Mouse (Mus musculus) midbrain, embryonic 11.5 days (tissue): ENCODE data around the gene Nrm. TPM values are rescaled to one million over a fixed set of nuclear protein-coding genes. Genes with fewer than 3 reads are reported as not detected.

Experiments used
- ATAC-seq: fragments of 200-750 bp; cut with Nextera tagmentation; 2 replicates; pipeline ENCODE4 v1.8.0; 2017; ENCODE audit warnings: moderate TSS enrichment, moderate library complexity; ENCODE audit not compliant: low FRiP score
- DNase-seq: peaks from one replicate; pipeline ENCODE4 v3.0.0; 2015; ENCODE audit warnings: low spot score; ENCODE audit errors: missing footprints
- H3K27ac ChIP-seq: fragments of 300-500 bp; sonication (generic); 2 replicates; pipeline ENCODE4 v1.5.1; 2014; ENCODE audit warnings: low read depth, low read length
- H3K27me3 ChIP-seq: fragments of 300-500 bp; sonication (generic); 2 replicates; pipeline ENCODE4 v1.6.1; 2014; ENCODE audit warnings: mild to moderate bottlenecking, low read length, moderate library complexity, mixed read lengths; ENCODE audit not compliant: control insufficient read depth, insufficient read depth
- H3K36me3 ChIP-seq: fragments of 300-500 bp; sonication (generic); 2 replicates; pipeline ENCODE4 v1.6.1; 2014; ENCODE audit warnings: mild to moderate bottlenecking, low read length, moderate library complexity, mixed read lengths; ENCODE audit not compliant: control insufficient read depth, insufficient read depth
- H3K4me1 ChIP-seq: fragments of 300-500 bp; sonication (generic); 2 replicates; pipeline ENCODE4 v1.6.1; 2014; ENCODE audit warnings: low read length; ENCODE audit not compliant: control insufficient read depth, insufficient read depth
- H3K4me2 ChIP-seq: fragments of 300-500 bp; sonication (generic); 2 replicates; pipeline ENCODE4 v1.6.1; 2014; ENCODE audit warnings: mild to moderate bottlenecking, moderate library complexity
- H3K4me3 ChIP-seq: fragments of 300-500 bp; sonication (generic); 2 replicates; pipeline ENCODE4 v1.5.1; 2014; ENCODE audit warnings: low read depth, low read length
- H3K9ac ChIP-seq: fragments of 300-500 bp; sonication (generic); 2 replicates; pipeline ENCODE4 v1.6.1; 2014; ENCODE audit warnings: low read length
- H3K9me3 ChIP-seq: fragments of 300-500 bp; sonication (generic); 2 replicates; pipeline ENCODE4 v1.6.1; 2016; ENCODE audit warnings: low read length; ENCODE audit not compliant: control insufficient read depth
- WGBS: fragments of 180-500 bp; shearing (Covaris S2); extraction: QIAGEN DNeasy Blood & Tissue Kit; methylation state at CpG from one replicate; pipeline ENCODE4 v1.1.7; 2014; 5-methylcytosine and 5-hydroxymethylcytosine counted together
- polyA plus RNA-seq: library from polyadenylated mRNA; unstranded; fragments of >200 nt; fragmentation: Nextera tagmentation; extraction: Ambion mirVana; gene quantifications from 2 replicates; pipeline ENCODE4 v1.2.1, GENCODE M21; 2014

Gene Nrm
- polyA plus RNA-seq, 1 experiment from 2014 or later = 61.0 TPM

- WGBS = 95% methylated on average over 14 of the region's 14 CpGs
- Histone ChIP-seq H3K27ac (no peak overlapping the region), H3K4me1 (peaks cover 8% of the 10 kb centered on the region), H3K36me3 (peaks cover 26% of the 10 kb centered on the region), H3K4me3 (no peak overlapping the region), H3K27me3 (no peaks in the 10 kb centered on the region), H3K9ac (no peak overlapping the region), H3K4me2 (no peak overlapping the region), H3K9me3 (no peaks in the 10 kb centered on the region)
- ATAC-seq (no peak), DNase-seq (no peak)
These were observed 22.7 kb downstream of the Nrm start for GRCm38 (mm10) chr17:35883777-35884176.

GRCm38 (mm10) chr17:35887725-35888124 lies 26.6 kb downstream of the Nrm start:
- H3K9ac ChIP-seq = no peak overlapping the region
- no peaks in the 10 kb centered on the region for H3K4me1 ChIP-seq
- peaks cover 35% of the 10 kb centered on the region for H3K36me3 ChIP-seq
- H3K27ac ChIP-seq = no peak overlapping the region
- ATAC-seq (no peak), DNase-seq (no peak)
- WGBS = 88% methylated on average over 13 of the region's 17 CpGs
- no peaks in the 10 kb centered on the region for H3K27me3 ChIP-seq
- H3K4me3 ChIP-seq = no peak overlapping the region
- no peaks in the 10 kb centered on the region for H3K9me3 ChIP-seq
- no peak overlapping the region for H3K4me2 ChIP-seq

- DNase-seq (peak; percentile 100), ATAC-seq (peak; percentile 95)
- Histone ChIP-seq H3K9me3 (no peaks in the 10 kb centered on the region), H3K36me3 (peaks cover 12% of the 10 kb centered on the region), H3K4me3 (peak within 1 kb of the TSS; percentile 73), H3K27ac (peak within 1 kb of the TSS; percentile 86), H3K4me1 (peaks cover 7% of the 10 kb centered on the region), H3K27me3 (no peaks in the 10 kb centered on the region), H3K4me2 (peak within 1 kb of the TSS; percentile 100), H3K9ac (peak within 1 kb of the TSS; percentile 83)
- WGBS = under 1% methylated on average over 80 of the region's 86 CpGs
These were observed 35.9 kb downstream of the Nrm start, which contains the start of gene 2310061I04Rik for GRCm38 (mm10) chr17:35896781-35897643. Gene 2310061I04Rik (minus strand): TSS chr17:35897431.

GRCm38 (mm10) chr17:35897644-35898573 lies 36.8 kb downstream of the Nrm start:
- Histone ChIP-seq H3K4me3 (peak overlapping the region; percentile 73), H3K27me3 (no peaks in the 10 kb centered on the region), H3K4me1 (peaks cover 7% of the 10 kb centered on the region), H3K9ac (peak overlapping the region; percentile 83; the same call in 1 of the 2 replicates), H3K4me2 (peak overlapping the region; percentile 100), H3K9me3 (no peaks in the 10 kb centered on the region), H3K27ac (no peak overlapping the region), H3K36me3 (peaks cover 12% of the 10 kb centered on the region)
- DNase-seq (no peak), ATAC-seq (peak; percentile 57)
- WGBS = 48% methylated on average over 23 of the region's 23 CpGs

GRCm38 (mm10) chr17:35900636-35901035 lies 39.5 kb downstream of the Nrm start:
- WGBS = 91% methylated on average over 3 of the region's 3 CpGs
- H3K4me2 ChIP-seq = no peak overlapping the region
- no peaks in the 10 kb centered on the region for H3K9me3 ChIP-seq
- H3K9ac ChIP-seq = no peak overlapping the region
- peaks cover 12% of the 10 kb centered on the region for H3K36me3 ChIP-seq
- H3K4me1 ChIP-seq = peaks cover 7% of the 10 kb centered on the region
- DNase-seq (no peak), ATAC-seq (no peak)
- H3K4me3 ChIP-seq = no peak overlapping the region
- no peak overlapping the region for H3K27ac ChIP-seq
- H3K27me3 ChIP-seq = no peaks in the 10 kb centered on the region

GRCm38 (mm10) chr17:35903343-35903991 lies 42.3 kb downstream of the Nrm start:
- no peaks in the 10 kb centered on the region for H3K27me3 ChIP-seq
- H3K4me1 ChIP-seq = peaks cover 1% of the 10 kb centered on the region; the same call in 1 of the 2 replicates
- peaks cover 20% of the 10 kb centered on the region for H3K36me3 ChIP-seq
- no peak for DNase-seq
- ATAC-seq = no peak
- H3K4me3 ChIP-seq = no peak overlapping the region
- no peaks in the 10 kb centered on the region for H3K9me3 ChIP-seq
- WGBS = 91% methylated on average over 9 of the region's 9 CpGs
- no peak overlapping the region for H3K4me2 ChIP-seq
- no peak overlapping the region for H3K9ac ChIP-seq
- no peak overlapping the region for H3K27ac ChIP-seq

- no peak overlapping the region for H3K27ac ChIP-seq
- H3K36me3 ChIP-seq = peaks cover 22% of the 10 kb centered on the region
- DNase-seq (no peak), ATAC-seq (no peak)
- no peaks in the 10 kb centered on the region for H3K27me3 ChIP-seq
- 91% methylated on average over 4 of the region's 4 CpGs for WGBS
- no peaks in the 10 kb centered on the region for H3K9me3 ChIP-seq
- H3K4me3 ChIP-seq = no peak overlapping the region
- peaks cover 6% of the 10 kb centered on the region; the same call in 1 of the 2 replicates for H3K4me1 ChIP-seq
- H3K4me2 ChIP-seq = no peak overlapping the region
- no peak overlapping the region for H3K9ac ChIP-seq
These were observed 42.9 kb downstream of the Nrm start for GRCm38 (mm10) chr17:35903992-35904355.

- no peak for DNase-seq
- H3K4me1 ChIP-seq = peaks cover 13% of the 10 kb centered on the region
- no peak overlapping the region for H3K4me2 ChIP-seq
- H3K9ac ChIP-seq = no peak overlapping the region
- H3K27ac ChIP-seq = no peak overlapping the region
- no peaks in the 10 kb centered on the region for H3K27me3 ChIP-seq
- H3K4me3 ChIP-seq = no peak overlapping the region
- ATAC-seq = no peak
- WGBS = 91% methylated on average over 1 of the region's 1 CpGs
- no peaks in the 10 kb centered on the region for H3K9me3 ChIP-seq
- H3K36me3 ChIP-seq = peaks cover 22% of the 10 kb centered on the region
These were observed 44.5 kb downstream of the Nrm start for GRCm38 (mm10) chr17:35905587-35905986.
